Mouse (Mus musculus) brain, adult 2 months (tissue): ENCODE measurements around the gene Pigv.

ENCODE experiments used
- DNase-seq: peaks from one replicate; pipeline ENCODE4 v3.0.0; 2011; ENCODE audit warnings: low read depth, low spot score

Pigv gene

DNA sequence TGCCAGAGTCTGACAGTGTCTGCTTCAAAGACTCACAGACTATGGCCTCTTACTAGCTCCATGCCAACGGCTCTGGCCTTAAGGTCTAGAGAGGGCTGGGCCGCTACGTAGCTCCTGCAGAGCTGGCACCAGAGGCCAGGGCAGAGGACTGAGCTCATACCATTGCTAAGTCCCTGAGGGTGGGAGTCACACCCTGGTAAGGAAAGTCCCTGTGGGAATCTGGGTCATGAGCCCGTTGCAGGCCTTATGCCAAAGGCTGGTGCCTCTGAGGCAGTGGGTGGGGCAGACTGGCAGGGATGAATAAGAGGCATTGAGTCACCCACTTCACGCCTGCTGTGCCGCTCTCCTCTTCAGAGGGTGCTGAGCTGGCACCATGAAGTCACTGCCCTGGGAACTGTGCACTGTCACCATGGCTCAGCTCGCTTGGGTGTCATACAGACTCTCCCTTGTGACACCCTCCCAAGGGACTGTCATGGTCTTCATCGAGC is 58.1 kb downstream of the Pigv start:
- peak; percentile 95 for DNase-seq

DNA sequence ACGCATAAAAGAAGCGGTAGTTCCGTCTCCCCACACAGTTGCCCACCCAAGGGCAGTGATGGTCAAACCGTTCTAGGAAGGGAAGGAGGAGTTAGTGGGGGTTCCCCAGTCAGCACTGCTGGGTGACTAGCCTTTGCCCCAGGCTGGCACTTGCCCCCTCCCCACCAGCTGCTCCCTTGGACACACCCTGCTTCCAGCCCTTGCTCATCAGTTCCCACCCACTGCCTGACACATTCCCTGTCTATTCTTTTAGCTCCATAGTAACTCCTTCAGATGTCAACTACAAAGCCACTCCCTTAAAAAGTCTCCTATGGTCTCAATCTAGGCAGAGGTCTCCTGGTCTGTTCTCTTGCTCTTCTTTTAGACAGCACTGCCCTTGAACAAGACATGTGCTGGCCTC is 58.6 kb downstream of the Pigv start:
- DNase-seq: peak; percentile 65

GRCm38 (mm10) chr4:133613026-133613425 is 59.4 kb downstream of the Pigv start:
- DNase-seq: no peak

DNA sequence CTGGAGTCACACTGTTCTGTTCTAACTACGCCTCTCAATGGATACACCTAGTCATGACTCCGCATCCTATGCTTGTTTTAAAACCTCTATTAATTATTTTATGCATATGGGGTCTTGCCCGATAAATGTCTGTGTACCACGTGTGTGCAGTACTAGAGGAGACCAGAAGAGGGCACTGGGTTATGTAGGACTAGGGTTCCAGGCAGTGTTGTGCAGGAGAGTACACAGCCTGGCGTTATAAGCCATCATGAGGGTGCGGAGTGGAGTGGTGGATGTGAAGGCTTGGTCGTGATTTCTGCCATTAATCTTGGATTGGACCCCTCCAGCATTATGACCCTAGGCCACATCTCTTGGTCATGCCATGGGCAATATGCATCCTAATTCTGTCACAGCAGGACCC is 60.0 kb downstream of the Pigv start:
- no peak for DNase-seq

GRCm38 (mm10) chr4:133611815-133612214 is 60.6 kb downstream of the Pigv start:
- no peak for DNase-seq
